Mouse (Mus musculus) forebrain, embryonic 10.5 days (tissue): Measurements from ENCODE around the gene Zc3h12d. TPM values are rescaled to one million over a fixed set of nuclear protein-coding genes. Genes with fewer than 3 reads are reported as not detected.

Experiments used
- DNase-seq: peaks from one replicate; pipeline ENCODE4 v3.0.0-alpha.2; 2017; ENCODE audit warnings: low spot score; ENCODE audit errors: extremely low spot score
- H3K27ac ChIP-seq: fragments of 300-500 bp; sonication (generic); 2 replicates; pipeline ENCODE4 v1.5.1; 2016; ENCODE audit warnings: mild to moderate bottlenecking
- H3K27me3 ChIP-seq: fragments of 300-500 bp; sonication (generic); 2 replicates; pipeline ENCODE4 v1.6.1; 2016; ENCODE audit warnings: mild to moderate bottlenecking; ENCODE audit not compliant: poor library complexity, severe bottlenecking
- H3K36me3 ChIP-seq: fragments of 300-500 bp; sonication (generic); replicated peaks from 2 replicates; pipeline ENCODE4 v1.6.1; 2016; ENCODE audit warnings: mild to moderate bottlenecking, moderate library complexity
- H3K4me1 ChIP-seq: fragments of 300-500 bp; sonication (generic); 2 replicates; pipeline ENCODE4 v1.6.1; 2016
- H3K4me3 ChIP-seq: fragments of 300-500 bp; sonication (generic); 2 replicates; pipeline ENCODE4 v1.5.1; 2016; ENCODE audit warnings: mild to moderate bottlenecking, moderate library complexity
- H3K9me3 ChIP-seq: fragments of 300-500 bp; sonication (generic); 2 replicates; pipeline ENCODE4 v1.6.1; 2016; ENCODE audit warnings: mild to moderate bottlenecking, moderate library complexity
- WGBS: fragments of 180-500 bp; shearing (Covaris S2); methylation state at CpG from one replicate; pipeline ENCODE4 v1.1.7; 2016; 5-methylcytosine and 5-hydroxymethylcytosine counted together
- polyA plus RNA-seq: library from polyadenylated mRNA; unstranded; fragments of >200 nt; fragmentation: Nextera tagmentation; extraction: Ambion mirVana; gene quantifications from 2 replicates; pipeline ENCODE4 v1.2.1, GENCODE M21; 2016

The Zc3h12d gene
- polyA plus RNA-seq, 1 experiment from 2014 or later: 0.11 TPM

GRCm38 (mm10) chr10:7824663-7825280 lies 7.5 kb upstream of the Zc3h12d start:
- no peak for DNase-seq
- Histone ChIP-seq H3K27ac (no peak overlapping the region), H3K36me3 (peaks cover 55% of the 10 kb centered on the region), H3K27me3 (no peaks in the 10 kb centered on the region), H3K4me3 (no peak overlapping the region), H3K9me3 (no peaks in the 10 kb centered on the region), H3K4me1 (no peaks in the 10 kb centered on the region)
- WGBS: 93% methylated on average over 9 of the region's 9 CpGs

GRCm38 (mm10) chr10:7825281-7825665 lies 7.0 kb upstream of the Zc3h12d start:
- no peak overlapping the region for H3K27ac ChIP-seq
- 89% methylated on average over 4 of the region's 4 CpGs for WGBS
- peaks cover 52% of the 10 kb centered on the region for H3K36me3 ChIP-seq
- no peak for DNase-seq
- H3K4me1 ChIP-seq: no peaks in the 10 kb centered on the region
- H3K27me3 ChIP-seq: no peaks in the 10 kb centered on the region
- no peak overlapping the region for H3K4me3 ChIP-seq
- no peaks in the 10 kb centered on the region for H3K9me3 ChIP-seq

GRCm38 (mm10) chr10:7826106-7826505 lies 6.2 kb upstream of the Zc3h12d start:
- Histone ChIP-seq H3K27ac (no peak overlapping the region), H3K36me3 (peaks cover 43% of the 10 kb centered on the region), H3K9me3 (no peaks in the 10 kb centered on the region), H3K27me3 (no peaks in the 10 kb centered on the region), H3K4me1 (no peaks in the 10 kb centered on the region), H3K4me3 (no peak overlapping the region)
- WGBS: 91% methylated on average over 9 of the region's 9 CpGs
- DNase-seq: no peak

GRCm38 (mm10) chr10:7833377-7834165 lies 1.3 kb downstream of the Zc3h12d start:
- no peaks in the 10 kb centered on the region for H3K9me3 ChIP-seq
- H3K27ac ChIP-seq: no peak overlapping the region
- no peak for DNase-seq
- H3K27me3 ChIP-seq: no peaks in the 10 kb centered on the region
- H3K4me1 ChIP-seq: peaks cover 10% of the 10 kb centered on the region
- 82% methylated on average over 9 of the region's 9 CpGs for WGBS
- no peaks in the 10 kb centered on the region for H3K36me3 ChIP-seq
- no peak overlapping the region for H3K4me3 ChIP-seq

- Histone ChIP-seq H3K36me3 (no peaks in the 10 kb centered on the region), H3K27me3 (no peaks in the 10 kb centered on the region), H3K27ac (no peak overlapping the region), H3K4me3 (no peak overlapping the region), H3K4me1 (peaks cover 10% of the 10 kb centered on the region), H3K9me3 (no peaks in the 10 kb centered on the region)
- DNase-seq: no peak
- 84% methylated on average over 10 of the region's 10 CpGs for WGBS
These were observed 2.5 kb downstream of the Zc3h12d start for GRCm38 (mm10) chr10:7834671-7835225.

GRCm38 (mm10) chr10:7836902-7837301 lies 4.6 kb downstream of the Zc3h12d start:
- H3K4me1 ChIP-seq: peaks cover 7% of the 10 kb centered on the region
- 76% methylated on average over 2 of the region's 2 CpGs for WGBS
- H3K36me3 ChIP-seq: no peaks in the 10 kb centered on the region
- no peak for DNase-seq
- H3K27me3 ChIP-seq: no peaks in the 10 kb centered on the region
- no peak overlapping the region for H3K27ac ChIP-seq
- no peak overlapping the region for H3K4me3 ChIP-seq
- no peaks in the 10 kb centered on the region for H3K9me3 ChIP-seq

- no peak overlapping the region for H3K27ac ChIP-seq
- no peaks in the 10 kb centered on the region for H3K9me3 ChIP-seq
- H3K4me1 ChIP-seq: peaks cover 2% of the 10 kb centered on the region
- 94% methylated on average over 8 of the region's 8 CpGs for WGBS
- H3K27me3 ChIP-seq: no peaks in the 10 kb centered on the region
- no peaks in the 10 kb centered on the region for H3K36me3 ChIP-seq
- no peak for DNase-seq
- no peak overlapping the region for H3K4me3 ChIP-seq
These were observed 5.2 kb downstream of the Zc3h12d start for GRCm38 (mm10) chr10:7837446-7837845.

- 91% methylated on average over 8 of the region's 8 CpGs for WGBS
- Histone ChIP-seq H3K27me3 (no peaks in the 10 kb centered on the region), H3K27ac (no peak overlapping the region), H3K9me3 (no peaks in the 10 kb centered on the region), H3K36me3 (no peaks in the 10 kb centered on the region), H3K4me1 (no peaks in the 10 kb centered on the region), H3K4me3 (no peak overlapping the region)
- DNase-seq: no peak
These were observed 5.8 kb downstream of the Zc3h12d start for GRCm38 (mm10) chr10:7838036-7838435.

- H3K36me3 ChIP-seq: no peaks in the 10 kb centered on the region
- WGBS: 90% methylated on average over 5 of the region's 5 CpGs
- no peak overlapping the region for H3K27ac ChIP-seq
- no peak overlapping the region for H3K4me3 ChIP-seq
- no peaks in the 10 kb centered on the region for H3K4me1 ChIP-seq
- no peaks in the 10 kb centered on the region for H3K27me3 ChIP-seq
- no peak for DNase-seq
- H3K9me3 ChIP-seq: no peaks in the 10 kb centered on the region
These were observed 6.7 kb downstream of the Zc3h12d start for GRCm38 (mm10) chr10:7838874-7839421.

GRCm38 (mm10) chr10:7839551-7840352 lies 7.5 kb downstream of the Zc3h12d start:
- Histone ChIP-seq H3K27me3 (no peaks in the 10 kb centered on the region), H3K4me1 (no peaks in the 10 kb centered on the region), H3K27ac (no peak overlapping the region), H3K9me3 (no peaks in the 10 kb centered on the region), H3K4me3 (no peak overlapping the region), H3K36me3 (no peaks in the 10 kb centered on the region)
- 91% methylated on average over 22 of the region's 22 CpGs for WGBS
- DNase-seq: no peak

GRCm38 (mm10) chr10:7840353-7840733 lies 8.1 kb downstream of the Zc3h12d start:
- Histone ChIP-seq H3K27me3 (no peaks in the 10 kb centered on the region), H3K4me1 (no peaks in the 10 kb centered on the region), H3K27ac (no peak overlapping the region), H3K9me3 (no peaks in the 10 kb centered on the region), H3K4me3 (no peak overlapping the region), H3K36me3 (no peaks in the 10 kb centered on the region)
- 86% methylated on average over 2 of the region's 2 CpGs for WGBS
- DNase-seq: no peak

- no peak for DNase-seq
- Histone ChIP-seq H3K27me3 (no peaks in the 10 kb centered on the region), H3K36me3 (no peaks in the 10 kb centered on the region), H3K9me3 (no peaks in the 10 kb centered on the region), H3K4me1 (no peaks in the 10 kb centered on the region), H3K4me3 (no peak overlapping the region), H3K27ac (no peak overlapping the region)
- 66% methylated on average over 3 of the region's 3 CpGs for WGBS
These were observed 8.5 kb downstream of the Zc3h12d start for GRCm38 (mm10) chr10:7840785-7841184.
